Mouse (Mus musculus) embryonic facial prominence, embryonic 10.5 days (tissue): Measurements from ENCODE around the gene Cadm2. TPM values are rescaled to one million over a fixed set of nuclear protein-coding genes. Genes with fewer than 3 reads are reported as not detected.

Experiments
- DNase-seq: peaks from one replicate; pipeline ENCODE4 v3.0.0-alpha.2; 2017; ENCODE audit warnings: low spot score
- H3K27ac ChIP-seq: fragments of 300-500 bp; sonication (generic); replicated peaks from 2 replicates; pipeline ENCODE4 v1.5.1; 2016; ENCODE audit warnings: mild to moderate bottlenecking
- H3K27me3 ChIP-seq: fragments of 300-500 bp; sonication (generic); replicated peaks from 2 replicates; pipeline ENCODE4 v1.6.1; 2016; ENCODE audit warnings: low read depth, mild to moderate bottlenecking; ENCODE audit not compliant: poor library complexity, severe bottlenecking
- H3K36me3 ChIP-seq: fragments of 300-500 bp; sonication (generic); replicated peaks from 2 replicates; pipeline ENCODE4 v1.6.1; 2016; ENCODE audit warnings: mild to moderate bottlenecking, moderate library complexity
- H3K4me1 ChIP-seq: fragments of 300-500 bp; sonication (generic); 2 replicates; pipeline ENCODE4 v1.6.1; 2016
- H3K4me3 ChIP-seq: fragments of 300-500 bp; sonication (generic); 2 replicates; pipeline ENCODE4 v1.5.1; 2016; ENCODE audit warnings: mild to moderate bottlenecking, moderate library complexity
- H3K9me3 ChIP-seq: fragments of 300-500 bp; sonication (generic); 2 replicates; pipeline ENCODE4 v1.6.1; 2016; ENCODE audit warnings: mild to moderate bottlenecking
- WGBS: fragments of 180-500 bp; shearing (Covaris S2); methylation state at CpG from one replicate; pipeline ENCODE4 v1.1.7; 2016; 5-methylcytosine and 5-hydroxymethylcytosine counted together
- polyA plus RNA-seq: library from polyadenylated mRNA; unstranded; fragments of >200 nt; fragmentation: Nextera tagmentation; extraction: Ambion mirVana; gene quantifications from 2 replicates; pipeline ENCODE4 v1.2.1, GENCODE M21; 2016

Cadm2 gene
- polyA plus RNA-seq, 1 experiment from 2014 or later = 1.5 TPM

DNA sequence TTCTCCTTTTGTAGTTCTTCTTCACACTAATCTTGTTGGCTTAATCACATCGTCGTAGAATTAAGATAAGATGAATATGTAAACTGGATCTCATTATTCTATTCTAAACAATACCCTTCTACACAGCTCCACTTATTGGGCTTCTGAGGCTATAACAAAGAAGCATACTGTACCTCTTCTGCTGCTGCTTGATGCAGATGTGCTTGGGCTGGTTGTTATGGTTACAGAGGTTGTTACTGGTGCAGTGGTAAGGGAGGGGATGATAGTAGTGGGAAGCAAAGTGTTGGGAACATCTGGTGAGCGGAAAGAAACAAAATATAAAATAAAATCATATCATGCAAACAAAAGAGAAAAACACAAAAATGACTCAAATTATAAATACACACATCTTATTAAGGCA is 889.5 kb downstream of the Cadm2 start:
- DNase-seq = no peak
- H3K27ac ChIP-seq = no peak overlapping the region
- no peak overlapping the region for H3K4me3 ChIP-seq
- no peaks in the 10 kb centered on the region for H3K9me3 ChIP-seq
- 68% methylated on average over 3 of the region's 3 CpGs for WGBS
- H3K27me3 ChIP-seq = no peaks in the 10 kb centered on the region
- no peaks in the 10 kb centered on the region for H3K36me3 ChIP-seq
- no peaks in the 10 kb centered on the region for H3K4me1 ChIP-seq

DNA sequence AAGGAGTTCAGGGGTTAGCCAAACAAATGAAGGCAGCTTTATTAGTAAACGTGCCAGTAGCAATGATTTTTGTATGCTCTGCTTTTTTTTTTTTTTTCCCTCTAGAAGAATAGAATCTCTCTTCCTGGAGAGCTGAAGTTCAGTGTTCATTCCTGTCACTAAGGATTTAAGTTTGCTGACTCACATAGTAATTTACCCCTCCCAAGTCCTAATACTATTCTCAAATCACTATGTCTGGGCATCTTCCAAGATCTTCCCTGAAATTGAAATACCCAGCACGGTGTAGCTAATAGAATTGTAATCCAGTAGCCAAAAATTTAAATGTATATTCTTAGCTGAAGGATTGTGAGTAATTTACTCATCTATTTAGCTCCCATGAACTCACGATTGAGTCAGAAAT is 914.2 kb downstream of the Cadm2 start:
- no peaks in the 10 kb centered on the region for H3K36me3 ChIP-seq
- no peak for DNase-seq
- H3K27me3 ChIP-seq = no peaks in the 10 kb centered on the region
- no peaks in the 10 kb centered on the region for H3K4me1 ChIP-seq
- H3K27ac ChIP-seq = no peak overlapping the region
- 60% methylated on average over 3 of the region's 3 CpGs for WGBS
- H3K9me3 ChIP-seq = no peaks in the 10 kb centered on the region
- no peak overlapping the region for H3K4me3 ChIP-seq

DNA sequence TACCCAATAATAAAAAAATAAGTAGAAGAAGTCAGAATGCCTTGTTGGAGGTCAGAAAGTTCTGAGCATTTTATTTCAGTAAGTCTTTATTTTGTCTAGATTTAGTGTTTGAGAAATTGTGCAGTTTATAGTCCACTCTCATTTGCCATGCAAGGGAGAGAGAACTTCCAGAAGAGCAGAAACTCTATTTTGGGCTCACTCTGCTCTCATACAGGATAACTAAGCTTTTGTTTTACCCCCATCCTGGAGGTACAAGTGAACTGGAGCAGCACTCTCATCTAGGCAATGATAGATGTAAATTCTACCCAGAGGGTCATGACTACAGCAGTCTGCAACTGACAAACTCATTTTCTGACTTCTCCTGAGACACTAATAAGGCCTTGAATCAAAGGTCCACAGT is 925.9 kb downstream of the Cadm2 start:
- Histone ChIP-seq H3K4me3 (no peak overlapping the region), H3K27ac (no peak overlapping the region), H3K36me3 (no peaks in the 10 kb centered on the region), H3K27me3 (no peaks in the 10 kb centered on the region), H3K9me3 (no peaks in the 10 kb centered on the region), H3K4me1 (no peaks in the 10 kb centered on the region)
- no peak for DNase-seq

DNA sequence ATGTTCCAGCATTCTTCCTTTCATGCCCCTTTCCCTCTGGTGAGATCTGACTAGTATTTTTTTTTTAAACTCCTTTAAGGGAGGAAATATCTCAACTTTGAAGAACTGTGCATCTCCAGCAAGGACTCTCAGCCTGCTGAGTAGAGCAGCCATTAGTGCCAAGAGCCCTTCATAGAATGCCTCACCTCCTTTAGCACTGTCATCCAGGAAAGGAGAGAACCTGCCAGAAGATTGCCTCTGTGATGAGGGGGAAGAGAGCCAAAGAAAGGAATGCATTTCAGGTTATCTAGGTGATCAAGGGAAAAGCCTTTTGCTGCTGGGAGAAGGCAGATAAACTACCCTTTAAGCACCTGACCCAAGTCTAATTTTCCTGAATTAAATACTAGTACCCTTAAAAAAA is 943.5 kb downstream of the Cadm2 start:
- no peaks in the 10 kb centered on the region for H3K4me1 ChIP-seq
- DNase-seq = no peak
- H3K9me3 ChIP-seq = no peaks in the 10 kb centered on the region
- no peaks in the 10 kb centered on the region for H3K36me3 ChIP-seq
- no peak overlapping the region for H3K27ac ChIP-seq
- no peaks in the 10 kb centered on the region for H3K27me3 ChIP-seq
- H3K4me3 ChIP-seq = no peak overlapping the region

DNA sequence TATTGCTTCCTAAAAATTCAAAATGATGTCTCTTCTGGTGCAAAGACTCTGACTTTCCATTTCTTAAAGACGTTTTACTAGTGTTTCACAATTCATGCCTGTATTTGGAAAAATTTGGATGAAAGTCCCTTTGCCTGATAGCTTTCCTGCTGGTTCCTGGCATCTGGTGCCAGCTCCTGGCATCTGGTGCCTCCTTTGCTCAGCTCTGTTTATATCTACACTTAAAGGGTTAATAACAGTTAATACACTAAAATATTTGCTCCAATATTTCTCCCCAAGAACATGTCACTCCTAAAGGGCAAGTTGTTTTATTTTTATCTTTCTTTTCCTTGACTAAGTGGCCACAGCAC is 969.7 kb downstream of the Cadm2 start:
- Histone ChIP-seq H3K27me3 (no peaks in the 10 kb centered on the region), H3K4me1 (no peaks in the 10 kb centered on the region), H3K4me3 (no peak overlapping the region), H3K36me3 (no peaks in the 10 kb centered on the region), H3K9me3 (no peaks in the 10 kb centered on the region), H3K27ac (no peak overlapping the region)
- no peak for DNase-seq
- WGBS = 76% methylated on average over 1 of the region's 1 CpGs

DNA sequence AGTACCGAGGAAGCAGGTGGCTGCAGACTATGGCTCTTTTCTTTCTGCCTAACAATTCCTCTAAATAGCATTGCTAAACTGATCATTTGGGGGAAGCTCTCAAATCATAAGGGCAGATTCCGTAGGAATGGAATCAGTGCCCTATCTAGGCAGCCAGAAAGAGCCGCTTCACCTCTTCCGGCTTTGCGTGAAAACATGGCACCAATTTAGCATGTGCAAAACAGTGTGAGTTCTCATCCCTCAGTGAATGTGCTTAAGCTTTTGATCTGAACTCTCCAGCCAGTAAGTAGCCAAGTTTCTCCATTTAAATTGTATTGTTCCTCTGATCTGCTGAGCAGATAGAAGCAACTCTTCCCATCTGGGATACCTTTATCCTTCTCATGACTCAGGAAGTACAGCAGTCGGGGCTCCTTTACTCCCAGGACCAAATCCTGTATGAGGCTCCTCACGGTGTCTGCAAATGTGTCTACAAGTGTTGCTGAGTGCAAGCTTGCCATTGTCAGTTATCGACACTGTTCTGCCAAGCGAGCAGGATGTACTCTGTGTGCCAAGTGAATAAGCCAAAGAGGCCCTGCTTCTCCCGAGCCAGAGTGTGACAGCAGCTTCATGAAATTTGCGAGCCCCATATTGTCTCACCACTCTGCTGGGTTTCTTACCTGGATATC is 970.2 kb downstream of the Cadm2 start:
- Histone ChIP-seq H3K27ac (no peak overlapping the region), H3K9me3 (no peaks in the 10 kb centered on the region), H3K36me3 (no peaks in the 10 kb centered on the region), H3K27me3 (no peaks in the 10 kb centered on the region), H3K4me3 (no peak overlapping the region), H3K4me1 (no peaks in the 10 kb centered on the region)
- DNase-seq = no peak
- 90% methylated on average over 11 of the region's 11 CpGs for WGBS

DNA sequence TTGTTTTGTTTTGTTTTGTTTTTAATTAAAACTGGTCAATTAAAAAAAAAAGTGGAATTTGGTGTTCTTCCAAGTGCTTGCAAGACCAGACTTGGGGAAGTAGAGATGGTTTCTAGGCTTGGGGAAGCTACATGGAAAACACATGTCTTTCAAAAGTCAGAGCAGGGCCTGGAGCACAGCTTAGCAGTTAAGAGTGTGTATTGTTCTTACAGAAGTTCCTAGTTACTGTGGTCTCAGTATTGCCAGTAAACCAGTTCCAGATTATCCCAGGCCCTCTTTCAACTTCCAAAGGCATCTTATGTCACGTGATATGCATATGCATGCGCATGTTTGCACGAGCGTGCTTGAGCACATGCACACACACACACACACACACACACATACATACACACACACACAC is 972.9 kb downstream of the Cadm2 start:
- 79% methylated on average over 4 of the region's 4 CpGs for WGBS
- Histone ChIP-seq H3K9me3 (no peaks in the 10 kb centered on the region), H3K27ac (no peak overlapping the region), H3K4me1 (no peaks in the 10 kb centered on the region), H3K27me3 (no peaks in the 10 kb centered on the region), H3K4me3 (no peak overlapping the region), H3K36me3 (no peaks in the 10 kb centered on the region)
- no peak for DNase-seq

DNA sequence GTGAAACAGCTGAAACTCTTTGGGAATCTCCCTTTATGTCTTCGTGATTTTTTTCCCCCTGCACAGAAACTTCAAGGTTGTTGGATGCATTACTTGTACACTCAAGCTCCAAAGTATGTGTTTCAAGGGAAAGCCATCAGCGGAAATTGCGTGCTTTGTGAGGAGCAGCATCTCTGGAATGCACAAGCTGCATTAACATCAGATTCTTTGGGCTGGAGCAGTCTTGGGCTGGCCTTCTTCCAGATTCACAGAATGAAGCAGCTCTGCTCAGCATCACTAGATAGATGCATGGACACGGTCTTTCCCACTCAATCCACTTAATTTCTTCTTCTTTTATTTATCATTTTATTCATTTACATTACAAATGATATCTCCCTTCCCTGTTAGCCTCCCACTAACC is 977.1 kb downstream of the Cadm2 start:
- Histone ChIP-seq H3K27ac (no peak overlapping the region), H3K9me3 (no peaks in the 10 kb centered on the region), H3K27me3 (no peaks in the 10 kb centered on the region), H3K4me1 (no peaks in the 10 kb centered on the region), H3K4me3 (no peak overlapping the region), H3K36me3 (no peaks in the 10 kb centered on the region)
- no peak for DNase-seq
- 83% methylated on average over 4 of the region's 4 CpGs for WGBS

DNA sequence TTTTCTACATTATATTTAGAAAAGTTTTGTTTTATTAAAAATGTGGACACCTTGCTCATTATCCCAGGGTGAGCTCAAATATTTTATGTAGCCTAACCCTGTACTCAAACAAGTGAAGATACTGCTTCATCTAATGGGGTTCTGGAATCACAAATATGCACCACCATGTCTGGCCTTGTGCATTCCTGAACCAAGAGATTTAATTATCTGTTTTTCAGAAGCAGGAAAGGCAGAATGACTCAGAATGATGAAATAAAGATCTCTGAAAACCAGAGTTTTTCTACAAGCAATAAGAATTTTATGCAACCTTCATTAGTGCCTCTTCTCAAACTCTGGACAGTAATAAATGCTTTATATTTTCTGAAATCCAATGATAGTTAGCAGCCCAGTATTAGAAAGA is 993.2 kb downstream of the Cadm2 start:
- Histone ChIP-seq H3K4me3 (no peak overlapping the region), H3K9me3 (no peaks in the 10 kb centered on the region), H3K36me3 (no peaks in the 10 kb centered on the region), H3K27me3 (no peaks in the 10 kb centered on the region), H3K4me1 (no peaks in the 10 kb centered on the region), H3K27ac (no peak overlapping the region)
- no peak for DNase-seq

DNA sequence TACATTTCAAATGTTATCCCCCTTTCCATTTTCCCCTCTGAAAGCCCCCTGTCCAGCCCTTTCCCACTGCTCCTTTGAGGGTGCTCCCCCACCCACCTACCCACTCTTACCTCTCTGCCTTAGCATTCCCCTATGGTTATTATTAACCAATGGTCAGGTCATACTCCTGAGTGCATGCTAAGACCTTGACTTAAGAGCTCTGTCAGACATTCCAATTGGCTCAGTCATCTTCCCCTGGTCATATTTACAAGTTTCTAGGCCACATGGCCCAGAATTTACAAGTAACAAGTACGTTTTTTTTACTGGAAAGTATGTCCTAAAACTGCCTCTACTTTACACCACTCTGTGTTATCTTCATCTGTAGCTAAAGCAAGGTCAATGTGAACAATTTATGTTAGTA is 998.3 kb downstream of the Cadm2 start:
- Histone ChIP-seq H3K27me3 (no peaks in the 10 kb centered on the region), H3K4me3 (no peak overlapping the region), H3K36me3 (no peaks in the 10 kb centered on the region), H3K9me3 (no peaks in the 10 kb centered on the region), H3K27ac (no peak overlapping the region), H3K4me1 (no peaks in the 10 kb centered on the region)
- 58% methylated on average over 1 of the region's 1 CpGs for WGBS
- DNase-seq = no peak

DNA sequence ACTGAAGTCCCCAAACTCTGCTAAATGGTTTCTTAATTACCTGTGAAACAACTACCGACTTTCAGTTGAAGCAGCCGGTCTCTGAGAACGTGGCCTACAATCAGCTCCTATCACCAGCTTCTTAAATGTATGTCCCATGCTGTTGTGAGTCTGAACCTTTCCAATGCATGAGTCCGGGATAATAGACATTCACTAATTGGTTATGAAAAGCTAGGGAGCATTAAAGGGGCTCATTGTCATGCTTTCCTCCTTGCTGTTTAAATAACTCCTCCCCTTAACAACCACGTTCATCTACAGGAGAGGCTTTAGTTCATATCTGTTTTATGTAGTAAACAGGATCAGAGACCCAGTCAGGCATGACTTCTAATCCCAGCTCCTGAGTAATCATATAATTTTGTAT is 1008.1 kb downstream of the Cadm2 start:
- H3K27me3 ChIP-seq = no peaks in the 10 kb centered on the region
- WGBS = 75% methylated on average over 5 of the region's 5 CpGs
- no peak overlapping the region for H3K4me3 ChIP-seq
- no peak for DNase-seq
- H3K36me3 ChIP-seq = no peaks in the 10 kb centered on the region
- no peaks in the 10 kb centered on the region for H3K9me3 ChIP-seq
- no peak overlapping the region for H3K27ac ChIP-seq
- no peaks in the 10 kb centered on the region for H3K4me1 ChIP-seq
